Mouse (Mus musculus): ENCODE data around the gene Gfi1b. TPM values are rescaled to one million over a fixed set of nuclear protein-coding genes. Genes with fewer than 3 reads are reported as not detected.

The Gfi1b gene
- polyA plus RNA-seq, 1 experiment from 2014 or later = 3.4 TPM

DNA sequence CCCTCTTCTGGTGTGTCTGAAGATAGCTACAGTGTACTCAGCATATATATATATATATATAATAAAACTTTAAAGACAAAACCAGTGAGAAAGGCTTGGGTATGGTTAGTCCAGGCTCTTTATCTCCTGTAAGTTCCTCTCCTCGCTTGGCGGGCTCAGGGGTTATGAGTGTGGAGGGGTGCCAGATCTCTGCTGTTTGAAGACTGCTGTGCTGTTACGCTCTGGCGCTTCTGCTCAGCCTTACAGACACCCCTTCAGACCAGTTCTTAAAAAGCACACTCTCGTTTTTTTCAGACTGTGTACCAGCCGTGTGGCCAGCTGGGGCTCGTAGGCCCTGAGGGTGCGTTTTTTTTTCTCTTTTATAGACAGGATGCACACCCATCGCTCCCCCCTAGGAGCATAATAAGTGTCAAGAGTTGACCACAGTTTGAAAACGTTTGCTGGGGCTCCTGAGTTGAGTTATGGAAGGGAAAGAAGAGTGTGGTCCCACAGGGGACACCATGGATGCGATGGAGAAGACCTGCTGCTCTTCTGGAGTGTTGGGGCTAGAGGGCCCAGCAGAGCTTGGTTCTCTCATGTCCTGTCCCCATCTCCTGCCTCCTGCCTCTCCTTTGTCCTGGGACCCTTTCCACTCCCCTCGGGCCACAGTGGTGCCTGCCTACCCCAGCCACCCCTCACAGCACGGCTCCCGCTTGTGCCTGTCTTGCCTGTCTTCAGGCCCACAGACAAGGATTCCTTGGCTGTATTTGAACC lies 15.8 kb downstream of the Gfi1b start:
- Histone ChIP-seq H3K27me3 (ENCODE audit: insufficient read depth, poor library complexity, severe bottlenecking) (no peaks in the 10 kb centered on the region), H3K36me3 (no peaks in the 10 kb centered on the region), H3K4me1 (replicated peaks) (peaks cover 28% of the 10 kb centered on the region), H3K9me3 (no peaks in the 10 kb centered on the region), H3K4me3 (no peak overlapping the region), H3K27ac (peak overlapping the region; percentile 30; the same call in 1 of the 2 replicates)
- WGBS = 73% methylated on average over 14 of the region's 14 CpGs
- DNase-seq (ENCODE audit: low spot score) = no peak

DNA sequence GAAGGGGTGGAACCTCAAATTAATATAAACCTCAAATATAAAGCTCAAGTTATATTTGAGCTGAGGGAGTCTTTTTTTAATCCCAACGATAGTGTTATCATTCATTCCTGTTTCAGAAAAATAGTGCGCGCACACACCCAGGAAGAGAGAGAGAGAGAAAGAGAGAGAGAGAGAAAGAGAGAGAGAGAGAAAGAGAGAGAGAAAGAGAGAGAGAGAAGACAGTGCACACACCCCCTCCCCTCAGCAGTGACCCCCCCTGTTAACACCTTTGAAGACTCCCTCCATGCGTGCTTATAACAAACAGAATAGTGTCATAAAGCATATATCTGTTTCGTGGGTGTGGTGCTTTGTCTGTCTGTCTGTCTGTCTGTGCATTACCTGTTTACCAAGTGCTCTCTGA lies 18.2 kb downstream of the Gfi1b start:
- H3K36me3 ChIP-seq = no peaks in the 10 kb centered on the region
- no peak overlapping the region for H3K4me3 ChIP-seq
- no peak overlapping the region for H3K27ac ChIP-seq
- H3K27me3 ChIP-seq (ENCODE audit: insufficient read depth, poor library complexity, severe bottlenecking) = no peaks in the 10 kb centered on the region
- DNase-seq (ENCODE audit: low spot score) = no peak
- no peaks in the 10 kb centered on the region for H3K9me3 ChIP-seq
- peaks cover 38% of the 10 kb centered on the region for H3K4me1 ChIP-seq (replicated peaks)
- 95% methylated on average over 5 of the region's 5 CpGs for WGBS

DNA sequence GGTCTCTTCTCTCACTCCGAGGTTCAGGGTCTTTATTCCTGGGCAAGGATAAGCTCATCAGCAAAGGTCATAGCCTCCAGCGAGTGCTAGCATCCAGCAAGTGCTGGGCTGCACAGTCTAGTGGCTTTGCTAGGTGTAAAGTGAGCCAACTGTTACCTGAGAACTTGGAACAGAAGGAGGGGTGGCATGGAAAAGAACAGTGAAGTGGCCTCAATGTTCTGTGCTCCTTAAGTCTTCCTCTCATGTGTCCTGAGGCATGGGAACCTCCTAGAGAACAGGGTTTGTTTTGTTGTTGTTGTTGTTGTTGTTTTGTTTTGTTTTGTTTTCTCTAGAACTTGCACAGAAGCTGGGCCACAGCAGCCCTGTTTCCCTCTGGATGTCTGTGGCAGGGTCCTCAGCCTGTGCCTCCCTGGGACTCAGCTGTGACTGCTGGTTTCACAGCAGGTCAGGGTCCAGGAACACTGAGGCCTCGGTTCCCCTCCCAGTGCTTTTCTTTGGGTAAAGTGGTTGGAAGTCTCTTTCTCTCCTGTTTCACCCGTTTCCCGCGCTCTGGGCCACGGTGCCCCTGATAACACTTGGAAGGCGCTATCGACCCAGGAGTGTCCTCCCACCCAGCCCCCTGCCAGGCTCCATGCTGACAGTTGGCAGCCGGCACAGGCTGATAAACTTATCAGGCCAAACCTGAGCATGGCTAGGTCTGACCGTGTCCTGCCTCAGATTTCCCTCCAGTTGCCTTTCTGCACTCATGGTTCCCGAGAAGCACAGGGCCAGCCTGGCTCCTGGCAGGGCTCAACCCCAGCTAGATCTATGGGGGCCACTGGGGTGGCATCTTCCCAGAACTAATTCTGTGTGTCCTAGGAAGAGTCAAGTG lies 19.8 kb downstream of the Gfi1b start:
- Histone ChIP-seq H3K36me3 (no peaks in the 10 kb centered on the region), H3K27me3 (ENCODE audit: insufficient read depth, poor library complexity, severe bottlenecking) (no peaks in the 10 kb centered on the region), H3K4me3 (no peak overlapping the region), H3K4me1 (replicated peaks) (peaks cover 42% of the 10 kb centered on the region), H3K27ac (peak overlapping the region; percentile 59; the same call in 1 of the 2 replicates), H3K9me3 (no peaks in the 10 kb centered on the region)
- 60% methylated on average over 12 of the region's 12 CpGs for WGBS
- DNase-seq (ENCODE audit: low spot score) = no peak

DNA sequence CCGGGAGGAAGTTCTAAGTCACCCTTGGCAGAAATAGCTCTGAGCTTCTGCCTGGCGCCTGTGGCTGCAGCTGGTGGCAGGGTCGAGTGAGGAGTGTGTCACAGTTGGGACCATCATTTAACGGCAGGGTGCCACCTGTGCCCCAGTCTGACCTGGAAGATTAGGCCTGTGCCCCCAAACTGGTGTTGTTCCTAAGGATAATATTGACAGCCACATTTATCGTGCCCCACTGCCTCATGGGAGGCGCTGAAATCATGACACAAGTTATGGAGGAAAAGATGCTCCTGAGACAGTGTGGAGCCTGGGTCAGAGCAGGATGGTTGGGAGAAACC lies 22.2 kb downstream of the Gfi1b start:
- no peak for DNase-seq (ENCODE audit: low spot score)
- 81% methylated on average over 6 of the region's 6 CpGs for WGBS
- H3K9me3 ChIP-seq = no peaks in the 10 kb centered on the region
- peaks cover 37% of the 10 kb centered on the region for H3K4me1 ChIP-seq (replicated peaks)
- H3K36me3 ChIP-seq = no peaks in the 10 kb centered on the region
- H3K27me3 ChIP-seq (ENCODE audit: insufficient read depth, poor library complexity, severe bottlenecking) = 0 out of 2 replicates have a peak, but pooled peaks cover 2% of the 10 kb centered on the region
- H3K4me3 ChIP-seq = no peak overlapping the region
- H3K27ac ChIP-seq = 0 out of 2 replicates have a peak overlapping the region, but pooled peaks have one; percentile 35

DNA sequence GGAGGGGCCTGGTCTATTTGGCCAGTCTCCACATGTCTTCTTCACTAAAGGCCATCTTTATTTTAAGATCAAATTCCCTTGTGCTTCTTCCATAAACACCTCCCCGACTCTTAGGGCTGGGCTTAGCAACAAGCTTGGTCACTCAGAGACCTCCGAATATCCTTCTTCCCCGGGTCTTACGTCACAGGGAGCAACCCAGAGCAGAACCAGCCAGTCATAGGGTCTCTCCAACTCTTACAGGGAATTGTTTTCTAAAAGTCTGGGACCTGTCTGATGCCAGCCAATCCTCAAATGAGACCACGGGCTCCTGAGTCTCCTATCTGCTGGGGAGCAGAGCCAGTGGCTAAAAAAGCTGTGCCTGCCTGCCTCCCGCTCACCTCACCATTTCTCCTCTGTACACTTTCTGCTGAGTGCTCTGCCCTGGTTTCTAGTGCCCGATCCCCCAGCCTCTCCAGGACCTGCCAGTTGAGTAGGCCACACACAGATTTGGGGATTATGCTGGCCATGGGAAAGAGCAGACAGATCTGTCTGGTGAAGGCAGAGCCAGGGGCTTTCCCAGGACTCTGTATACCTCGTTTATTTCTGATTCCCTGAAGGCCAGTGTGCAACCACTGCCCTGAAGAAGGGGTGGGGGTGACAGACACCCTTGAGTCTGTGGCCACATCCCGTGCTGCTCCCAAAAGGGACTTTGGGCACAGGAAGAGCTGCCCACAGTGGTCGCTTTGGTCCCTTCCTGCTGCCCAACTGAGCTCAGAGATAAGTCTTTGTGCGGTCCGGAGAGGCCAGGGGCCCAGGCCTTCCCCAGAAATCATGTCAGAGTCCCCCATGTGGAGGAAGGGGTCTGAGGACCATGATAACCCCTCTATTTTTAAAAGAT lies 22.9 kb downstream of the Gfi1b start:
- WGBS = 71% methylated on average over 12 of the region's 12 CpGs
- H3K4me3 ChIP-seq = no peak overlapping the region
- 0 out of 2 replicates have a peak, but pooled peaks cover 8% of the 10 kb centered on the region for H3K27me3 ChIP-seq (ENCODE audit: insufficient read depth, poor library complexity, severe bottlenecking)
- H3K27ac ChIP-seq = peak overlapping the region; percentile 45
- no peaks in the 10 kb centered on the region for H3K36me3 ChIP-seq
- H3K4me1 ChIP-seq (replicated peaks) = peaks cover 37% of the 10 kb centered on the region
- DNase-seq (ENCODE audit: low spot score) = no peak
- H3K9me3 ChIP-seq = no peaks in the 10 kb centered on the region

DNA sequence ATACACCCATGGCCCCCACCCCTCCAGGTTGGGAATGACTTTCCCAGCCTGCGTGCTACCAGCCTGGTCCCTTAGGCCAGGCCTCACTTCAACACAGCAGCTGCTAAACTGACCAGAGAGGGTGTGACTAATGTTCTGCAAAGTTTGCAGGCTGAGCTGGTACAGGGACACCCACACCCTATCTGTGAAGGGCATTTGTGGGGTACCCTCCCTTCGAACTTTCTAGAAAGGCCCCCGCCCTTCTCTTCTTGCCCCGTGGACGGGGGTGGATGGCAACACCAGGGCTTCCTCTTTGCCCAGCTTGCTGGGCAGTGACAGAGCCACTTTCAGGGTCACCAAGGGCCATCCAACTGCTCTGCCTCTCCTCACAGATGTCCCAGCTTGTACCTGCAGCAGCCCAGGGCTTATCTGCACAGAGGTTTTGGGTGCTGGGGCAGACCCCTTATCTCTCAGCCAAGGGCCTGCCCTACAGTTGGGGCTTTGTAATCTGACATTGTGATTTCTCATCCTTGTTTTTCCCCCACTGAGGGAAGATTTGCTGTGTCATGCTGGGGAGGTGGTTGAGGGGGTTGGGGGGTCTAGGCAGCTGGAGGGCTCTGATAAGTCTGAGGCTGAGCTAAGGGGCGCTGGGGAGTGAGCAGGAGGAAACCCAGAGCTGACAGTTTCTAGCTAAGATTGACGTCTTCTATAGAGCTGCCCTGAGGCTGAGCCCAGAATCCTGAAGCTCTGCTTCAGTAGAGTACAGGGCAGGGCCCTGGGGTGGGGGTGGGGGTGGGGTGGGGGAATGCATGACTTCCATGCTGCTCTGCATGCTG lies 23.8 kb downstream of the Gfi1b start:
- Histone ChIP-seq H3K4me1 (replicated peaks) (peaks cover 37% of the 10 kb centered on the region), H3K4me3 (no peak overlapping the region), H3K9me3 (no peaks in the 10 kb centered on the region), H3K27ac (peak overlapping the region; percentile 45; the same call in 1 of the 2 replicates), H3K36me3 (no peaks in the 10 kb centered on the region), H3K27me3 (ENCODE audit: insufficient read depth, poor library complexity, severe bottlenecking) (peaks cover 17% of the 10 kb centered on the region; the same call in 1 of the 2 replicates)
- DNase-seq (ENCODE audit: low spot score) = no peak
- 74% methylated on average over 7 of the region's 7 CpGs for WGBS

DNA sequence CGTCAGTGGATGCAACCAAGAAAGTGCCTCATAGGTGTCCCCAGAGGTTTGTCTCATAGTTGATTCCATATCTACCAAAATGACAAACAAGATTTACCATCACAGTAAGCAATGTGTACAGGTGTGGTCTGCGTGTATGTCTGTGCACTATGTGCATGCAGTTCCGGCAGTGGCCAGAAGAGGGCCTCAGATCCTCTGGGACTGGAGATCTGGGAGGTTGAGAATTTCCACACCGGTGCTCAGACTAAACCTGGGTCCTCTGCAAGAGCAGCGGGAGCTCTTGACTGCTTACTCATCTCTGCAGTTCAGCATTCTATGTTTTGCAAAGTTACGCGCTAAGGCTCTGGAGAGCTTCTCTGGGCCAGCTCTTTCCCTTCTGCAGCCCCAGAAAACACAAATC lies 24.8 kb downstream of the Gfi1b start:
- no peak for DNase-seq (ENCODE audit: low spot score)
- 91% methylated on average over 7 of the region's 7 CpGs for WGBS

DNA sequence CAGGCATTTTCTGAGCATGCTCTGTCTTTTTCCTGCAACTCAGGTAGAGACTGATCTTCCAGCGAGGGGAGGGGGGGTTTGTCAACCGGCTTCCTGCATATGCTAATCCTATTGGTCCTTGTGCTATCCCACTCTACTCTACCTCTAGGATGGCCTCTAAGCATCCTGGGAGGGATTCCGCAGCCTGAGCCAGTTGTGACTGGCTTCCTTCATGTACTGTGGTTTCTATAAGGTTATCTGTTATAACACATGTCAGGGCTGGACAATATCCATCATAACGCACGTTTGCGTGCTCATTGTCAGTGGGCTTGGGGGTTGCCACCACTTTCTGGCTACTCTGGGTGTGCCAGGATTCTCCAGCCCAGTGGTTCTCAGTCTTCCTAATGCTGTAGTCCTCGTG lies 25.8 kb downstream of the Gfi1b start:
- no peak overlapping the region for H3K4me3 ChIP-seq
- WGBS = 77% methylated on average over 7 of the region's 7 CpGs
- no peaks in the 10 kb centered on the region for H3K9me3 ChIP-seq
- H3K27ac ChIP-seq = no peak overlapping the region
- H3K27me3 ChIP-seq (ENCODE audit: insufficient read depth, poor library complexity, severe bottlenecking) = peaks cover 25% of the 10 kb centered on the region; the same call in 1 of the 2 replicates
- no peaks in the 10 kb centered on the region for H3K36me3 ChIP-seq
- DNase-seq (ENCODE audit: low spot score) = no peak
- peaks cover 23% of the 10 kb centered on the region for H3K4me1 ChIP-seq (replicated peaks)

More for the DNA sequence above, 24.8 kb downstream of the Gfi1b start:
- peaks cover 25% of the 10 kb centered on the region; the same call in 1 of the 2 replicates for H3K27me3 ChIP-seq (ENCODE audit: insufficient read depth, poor library complexity, severe bottlenecking)
- H3K27ac ChIP-seq = no peak overlapping the region
- H3K9me3 ChIP-seq = no peaks in the 10 kb centered on the region
- peaks cover 29% of the 10 kb centered on the region for H3K4me1 ChIP-seq (replicated peaks)
- H3K36me3 ChIP-seq = no peaks in the 10 kb centered on the region
- H3K4me3 ChIP-seq = no peak overlapping the region

DNA sequence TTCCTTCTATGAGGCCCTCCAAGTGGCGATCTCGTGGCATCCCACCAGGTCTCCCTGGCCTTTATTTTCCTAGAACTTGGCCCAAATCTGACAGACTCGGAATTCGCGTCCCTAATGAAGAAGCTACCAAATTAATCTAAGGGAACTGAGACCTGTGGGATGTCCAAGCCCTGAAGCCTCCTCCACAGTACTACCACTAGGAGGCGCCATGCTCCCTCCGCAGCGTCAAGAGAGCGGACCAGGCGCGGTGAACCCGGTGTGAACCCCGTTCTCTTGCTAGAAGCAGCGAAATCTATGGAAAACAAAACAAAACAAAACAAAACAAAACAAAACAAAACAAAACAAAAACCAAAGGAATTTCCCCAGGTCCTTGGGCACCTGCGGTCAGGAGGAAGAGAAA lies 29.0 kb downstream of the Gfi1b start:
- Histone ChIP-seq H3K27ac (no peak overlapping the region), H3K36me3 (no peaks in the 10 kb centered on the region), H3K4me1 (replicated peaks) (peaks cover under 1% of the 10 kb centered on the region), H3K4me3 (no peak overlapping the region), H3K27me3 (ENCODE audit: insufficient read depth, poor library complexity, severe bottlenecking) (peaks cover 25% of the 10 kb centered on the region; the same call in 1 of the 2 replicates), H3K9me3 (no peaks in the 10 kb centered on the region)
- peak; percentile 68 for DNase-seq (ENCODE audit: low spot score)
- WGBS = 7% methylated on average over 15 of the region's 15 CpGs

DNA sequence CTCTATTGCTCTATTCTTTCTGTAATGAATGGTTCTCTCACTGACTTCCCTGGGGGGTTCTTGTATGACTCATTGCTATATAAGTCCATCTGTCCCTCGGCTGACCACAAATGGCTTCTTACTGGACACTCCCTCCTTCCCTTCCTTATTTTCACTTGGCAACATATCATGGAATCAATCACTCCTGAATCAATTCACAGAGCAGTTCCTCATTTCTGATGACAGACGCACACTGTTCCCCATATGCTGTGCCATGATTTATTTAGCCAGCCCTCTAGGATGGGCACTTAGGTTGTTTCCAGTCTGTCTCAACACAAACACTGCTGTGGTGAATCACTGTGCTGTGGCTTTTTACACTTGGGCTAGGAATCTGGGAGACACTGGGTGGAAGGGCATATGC lies 30.3 kb downstream of the Gfi1b start:
- H3K9me3 ChIP-seq = no peaks in the 10 kb centered on the region

DNA sequence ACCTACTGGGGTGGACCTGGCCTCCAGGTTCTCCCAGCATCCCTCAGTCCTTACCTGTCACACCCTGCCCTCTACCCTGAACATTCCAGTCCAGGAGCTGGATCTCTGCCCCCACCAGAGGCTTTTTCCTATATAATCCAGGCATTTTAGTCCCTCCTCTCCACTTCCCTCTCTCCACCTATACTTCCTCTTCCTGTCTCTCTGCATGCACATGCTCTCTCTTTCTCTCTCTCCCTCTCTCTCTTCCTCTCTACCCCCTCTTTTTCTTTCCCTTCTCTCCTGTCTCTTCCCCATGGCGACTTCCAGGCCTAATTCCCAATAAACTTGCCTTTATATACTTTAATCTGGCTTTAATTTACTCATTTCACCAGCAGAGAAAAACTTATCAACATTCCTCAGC lies 33.2 kb downstream of the Gfi1b start:
- no peaks in the 10 kb centered on the region for H3K36me3 ChIP-seq
- no peaks in the 10 kb centered on the region for H3K9me3 ChIP-seq
- H3K27ac ChIP-seq = no peak overlapping the region
- no peak overlapping the region for H3K4me3 ChIP-seq
- DNase-seq (ENCODE audit: low spot score) = no peak
- H3K27me3 ChIP-seq (ENCODE audit: insufficient read depth, poor library complexity, severe bottlenecking) = peaks cover 13% of the 10 kb centered on the region; the same call in 1 of the 2 replicates
- 51% methylated on average over 1 of the region's 1 CpGs for WGBS
- H3K4me1 ChIP-seq (replicated peaks) = peaks cover 3% of the 10 kb centered on the region

More for the DNA sequence above, 30.3 kb downstream of the Gfi1b start:
- Histone ChIP-seq H3K27ac (no peak overlapping the region), H3K36me3 (no peaks in the 10 kb centered on the region), H3K4me3 (no peak overlapping the region), H3K4me1 (replicated peaks) (no peaks in the 10 kb centered on the region), H3K27me3 (ENCODE audit: insufficient read depth, poor library complexity, severe bottlenecking) (peaks cover 25% of the 10 kb centered on the region; the same call in 1 of the 2 replicates)
- DNase-seq (ENCODE audit: low spot score) = no peak
- WGBS = 79% methylated on average over 2 of the region's 2 CpGs

DNA sequence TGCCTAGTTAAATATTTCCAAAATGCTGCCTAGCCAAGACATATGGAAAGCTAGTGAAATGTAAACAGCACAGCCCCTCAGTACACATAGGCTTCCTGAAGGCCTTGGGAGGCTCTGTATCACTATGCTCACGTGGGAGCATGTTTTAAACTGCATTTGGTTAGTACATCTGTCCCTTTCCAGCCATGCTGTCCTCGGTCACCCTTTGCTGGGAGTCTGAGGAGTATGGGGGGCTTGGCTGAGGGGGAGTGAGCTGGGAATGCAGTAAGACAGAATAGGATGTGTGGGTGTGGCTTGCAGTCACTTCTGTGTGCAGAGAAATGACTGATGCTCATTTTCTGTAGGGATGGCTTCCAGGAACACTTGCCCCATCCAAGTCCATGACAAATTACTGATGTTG lies 36.1 kb downstream of the Gfi1b start:
- no peak overlapping the region for H3K27ac ChIP-seq
- no peak for DNase-seq (ENCODE audit: low spot score)
- H3K36me3 ChIP-seq = peaks cover 4% of the 10 kb centered on the region
- H3K4me1 ChIP-seq (replicated peaks) = peaks cover 24% of the 10 kb centered on the region
- H3K4me3 ChIP-seq = no peak overlapping the region
- H3K9me3 ChIP-seq = no peaks in the 10 kb centered on the region
- no peaks in the 10 kb centered on the region for H3K27me3 ChIP-seq (ENCODE audit: insufficient read depth, poor library complexity, severe bottlenecking)
- 53% methylated on average over 2 of the region's 2 CpGs for WGBS

All from hindbrain, embryonic 10.5 days (tissue).